Mouse (Mus musculus): ENCODE measurements around the gene Gfy. TPM values are rescaled to one million over a fixed set of nuclear protein-coding genes. Genes with fewer than 3 reads are reported as not detected.
"Not testable (repeated sequence)": the region's sequence is repeated elsewhere in the genome, so short reads cannot be mapped to it uniquely, and the experiment has no call there.

Gene Gfy
- polyA plus RNA-seq, 1 experiment from 2014 or later, result not detected

DNA sequence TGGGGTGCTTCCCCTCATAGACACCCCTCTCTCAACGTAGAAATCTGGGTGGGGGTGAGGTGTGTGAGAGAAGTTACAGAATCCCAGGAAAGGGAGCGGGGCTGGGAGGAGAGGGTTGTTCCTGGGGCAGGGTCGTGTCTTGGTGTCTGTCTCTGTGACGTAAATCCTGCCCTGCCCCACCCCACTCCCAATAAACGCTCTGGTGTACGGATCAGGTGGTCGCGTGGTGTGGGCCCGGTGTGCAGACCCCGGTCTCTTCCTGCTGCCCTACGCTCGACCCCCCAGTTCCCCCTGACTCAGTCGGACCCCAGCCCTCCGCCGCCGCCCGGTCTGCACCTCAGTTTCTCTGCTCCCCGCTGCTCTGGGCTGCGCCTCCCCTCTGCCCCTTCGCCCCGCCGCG is 3.4 kb downstream of the Gfy start:
- H3K27me3 ChIP-seq, result peaks cover 97% of the 10 kb centered on the region
- no peaks in the 10 kb centered on the region for H3K36me3 ChIP-seq
- H3K4me1 ChIP-seq, result peaks cover 17% of the 10 kb centered on the region
- no peak for ATAC-seq (ENCODE audit: low FRiP score, low read depth)
- H3K9ac ChIP-seq, result peak overlapping the region; percentile 39; the same call in 1 of the 2 replicates
- H3K4me2 ChIP-seq (replicated peaks), result peak overlapping the region; percentile 56
- 3% methylated on average over 23 of the region's 23 CpGs for WGBS
- no peak overlapping the region for H3K27ac ChIP-seq
- H3K4me3 ChIP-seq, result peak overlapping the region; percentile 29
- H3K9me3 ChIP-seq, result 0 out of 2 replicates have a peak, but pooled peaks cover 4% of the 10 kb centered on the region

DNA sequence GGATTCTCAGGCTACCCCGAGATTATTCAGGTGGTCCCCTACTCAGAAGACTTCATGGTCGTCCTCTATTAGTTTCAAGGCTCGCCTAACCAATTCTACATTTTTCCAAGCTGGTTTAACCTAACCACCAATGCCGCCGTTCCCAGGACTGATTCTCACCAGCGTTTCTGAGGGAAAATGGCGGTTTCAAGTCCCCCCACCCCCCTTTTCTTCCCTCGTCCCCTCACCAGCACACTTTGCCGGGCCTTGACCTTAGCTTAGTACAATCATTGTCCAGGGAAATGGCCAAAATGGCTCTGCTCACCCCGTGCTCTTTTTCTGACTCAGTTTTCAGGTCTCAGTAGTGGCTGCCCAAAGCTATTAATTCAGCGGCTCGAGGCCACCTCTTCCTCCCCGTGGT is 4.0 kb downstream of the Gfy start:
- no peak for ATAC-seq (ENCODE audit: low FRiP score, low read depth)
- H3K9me3 ChIP-seq, result peaks cover 8% of the 10 kb centered on the region
- H3K27ac ChIP-seq, result no peak overlapping the region
- H3K9ac ChIP-seq, result no peak overlapping the region
- no peak overlapping the region for H3K4me3 ChIP-seq
- 2% methylated on average over 13 of the region's 13 CpGs for WGBS
- peaks cover 97% of the 10 kb centered on the region for H3K27me3 ChIP-seq
- H3K36me3 ChIP-seq, result no peaks in the 10 kb centered on the region
- H3K4me1 ChIP-seq, result peaks cover 15% of the 10 kb centered on the region
- H3K4me2 ChIP-seq (replicated peaks), result no peak overlapping the region

- no peak for ATAC-seq (ENCODE audit: low FRiP score, low read depth)
- peaks cover 15% of the 10 kb centered on the region for H3K4me1 ChIP-seq
- no peak overlapping the region; the same call in 1 of the 2 replicates for H3K9ac ChIP-seq
- H3K4me3 ChIP-seq, result 0 out of 2 replicates have a peak overlapping the region, but pooled peaks have one; percentile 10
- peaks cover 15% of the 10 kb centered on the region for H3K9me3 ChIP-seq
- H3K27me3 ChIP-seq, result peaks cover 97% of the 10 kb centered on the region
- H3K27ac ChIP-seq, result no peak overlapping the region
- 5% methylated on average over 29 of the region's 29 CpGs for WGBS
- H3K4me2 ChIP-seq (replicated peaks), result peak overlapping the region; percentile 38; the same call in 1 of the 2 replicates
- H3K36me3 ChIP-seq, result no peaks in the 10 kb centered on the region
These were observed 4.6 kb downstream of the Gfy start for GRCm38 (mm10) chr7:45174567-45175280.

DNA sequence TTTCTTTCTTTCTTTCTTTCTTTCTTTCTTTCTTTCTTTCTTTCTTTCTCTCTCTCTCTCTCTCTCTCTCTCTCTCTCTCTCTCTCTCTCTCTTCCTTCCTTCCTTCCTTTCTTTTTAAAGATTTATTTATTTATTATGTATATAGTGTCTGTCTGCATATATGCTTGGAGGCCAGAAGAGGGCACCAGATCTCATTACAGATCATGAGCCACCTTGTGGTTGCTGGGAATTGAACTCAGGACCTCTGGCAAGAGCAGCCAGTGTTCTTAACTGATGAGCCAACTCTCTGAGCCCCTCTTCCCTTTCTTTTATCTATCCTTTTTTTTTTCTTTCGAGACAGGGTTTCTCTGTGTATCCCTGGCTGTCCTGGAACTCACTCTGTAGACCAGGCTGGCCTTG is 5.6 kb downstream of the Gfy start:
- not testable (repeated sequence) for H3K9ac ChIP-seq; H3K4me3 ChIP-seq; H3K4me2 ChIP-seq (replicated peaks); ATAC-seq (ENCODE audit: low FRiP score, low read depth); H3K27ac ChIP-seq; H3K36me3 ChIP-seq
- H3K4me1 ChIP-seq, result peaks cover 15% of the 10 kb centered on the region
- peaks cover 24% of the 10 kb centered on the region for H3K9me3 ChIP-seq
- WGBS, result 58% methylated on average over 1 of the region's 1 CpGs
- peaks cover 97% of the 10 kb centered on the region for H3K27me3 ChIP-seq

- no peak overlapping the region for H3K4me3 ChIP-seq
- H3K27me3 ChIP-seq, result peaks cover 97% of the 10 kb centered on the region
- 59% methylated on average over 7 of the region's 7 CpGs for WGBS
- H3K9ac ChIP-seq, result no peak overlapping the region
- peaks cover 15% of the 10 kb centered on the region for H3K4me1 ChIP-seq
- no peaks in the 10 kb centered on the region for H3K36me3 ChIP-seq
- peaks cover 27% of the 10 kb centered on the region for H3K9me3 ChIP-seq
- H3K4me2 ChIP-seq (replicated peaks), result no peak overlapping the region
- ATAC-seq (ENCODE audit: low FRiP score, low read depth), result no peak
- no peak overlapping the region for H3K27ac ChIP-seq
These were observed 6.4 kb downstream of the Gfy start for GRCm38 (mm10) chr7:45172974-45173373.

DNA sequence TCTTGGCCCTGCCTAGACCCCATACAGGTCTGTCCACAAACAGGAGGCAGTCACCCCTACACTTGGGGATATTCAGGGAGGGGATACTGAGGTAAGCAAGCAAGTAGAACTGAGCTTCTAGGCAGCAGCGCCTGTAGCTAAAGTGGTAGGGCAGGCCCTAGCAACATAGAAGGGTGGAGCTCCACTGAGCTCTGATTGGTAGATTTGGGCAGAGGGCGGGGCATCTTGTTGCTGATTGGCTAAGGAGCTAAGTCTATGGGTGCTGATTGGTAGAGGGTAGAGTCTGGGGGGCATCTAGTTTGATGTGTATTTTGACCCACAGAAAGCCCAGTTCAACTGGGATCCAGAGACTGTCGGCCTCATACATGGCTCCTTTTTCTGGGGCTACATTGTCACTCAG is 9.9 kb downstream of the Gfy start:
- no peak for ATAC-seq (ENCODE audit: low FRiP score, low read depth)
- WGBS, result 88% methylated on average over 3 of the region's 3 CpGs
- peaks cover 97% of the 10 kb centered on the region for H3K27me3 ChIP-seq

DNA sequence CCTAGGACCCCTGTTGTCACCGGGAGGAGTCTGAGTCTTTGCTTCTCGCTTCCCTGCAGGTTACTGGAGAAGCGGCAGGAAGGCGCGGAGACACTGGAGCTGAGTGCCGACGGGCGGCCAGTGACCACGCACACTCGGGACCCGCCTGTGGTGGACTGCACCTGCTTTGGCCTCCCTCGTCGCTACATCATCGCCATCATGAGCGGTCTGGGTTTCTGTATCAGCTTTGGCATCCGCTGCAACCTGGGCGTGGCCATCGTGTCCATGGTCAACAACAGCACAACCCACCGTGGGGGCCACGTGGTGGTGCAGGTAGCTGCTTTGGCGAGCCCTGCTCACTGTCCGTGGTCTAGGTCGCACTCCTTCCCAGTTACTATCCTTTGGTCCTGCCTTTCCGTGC is 10.7 kb downstream of the Gfy start:
- peaks cover 97% of the 10 kb centered on the region for H3K27me3 ChIP-seq
- H3K36me3 ChIP-seq, result no peaks in the 10 kb centered on the region
- no peak for ATAC-seq (ENCODE audit: low FRiP score, low read depth)
- WGBS, result 6% methylated on average over 24 of the region's 24 CpGs
- H3K9me3 ChIP-seq, result peaks cover 23% of the 10 kb centered on the region
- H3K4me1 ChIP-seq, result peaks cover 5% of the 10 kb centered on the region
- 0 out of 2 replicates have a peak overlapping the region, but pooled peaks have one; percentile 7 for H3K4me3 ChIP-seq
- no peak overlapping the region for H3K4me2 ChIP-seq (replicated peaks)
- no peak overlapping the region for H3K9ac ChIP-seq
- H3K27ac ChIP-seq, result no peak overlapping the region

More for the DNA sequence above, 9.9 kb downstream of the Gfy start:
- H3K4me3 ChIP-seq, result no peak overlapping the region; the same call in 1 of the 2 replicates
- H3K27ac ChIP-seq, result no peak overlapping the region
- no peak overlapping the region for H3K9ac ChIP-seq
- H3K4me2 ChIP-seq (replicated peaks), result no peak overlapping the region
- no peaks in the 10 kb centered on the region for H3K36me3 ChIP-seq
- peaks cover 23% of the 10 kb centered on the region for H3K9me3 ChIP-seq
- H3K4me1 ChIP-seq, result peaks cover under 1% of the 10 kb centered on the region; the same call in 1 of the 2 replicates

GRCm38 (mm10) chr7:45167761-45168445 is 11.5 kb downstream of the Gfy start:
- H3K36me3 ChIP-seq, result no peaks in the 10 kb centered on the region
- WGBS, result 2% methylated on average over 19 of the region's 19 CpGs
- no peak overlapping the region for H3K4me2 ChIP-seq (replicated peaks)
- peaks cover 23% of the 10 kb centered on the region for H3K9me3 ChIP-seq
- H3K4me3 ChIP-seq, result no peak overlapping the region
- peaks cover 100% of the 10 kb centered on the region for H3K27me3 ChIP-seq
- H3K4me1 ChIP-seq, result peaks cover 6% of the 10 kb centered on the region
- no peak for ATAC-seq (ENCODE audit: low FRiP score, low read depth)
- no peak overlapping the region for H3K27ac ChIP-seq
- H3K9ac ChIP-seq, result no peak overlapping the region

DNA sequence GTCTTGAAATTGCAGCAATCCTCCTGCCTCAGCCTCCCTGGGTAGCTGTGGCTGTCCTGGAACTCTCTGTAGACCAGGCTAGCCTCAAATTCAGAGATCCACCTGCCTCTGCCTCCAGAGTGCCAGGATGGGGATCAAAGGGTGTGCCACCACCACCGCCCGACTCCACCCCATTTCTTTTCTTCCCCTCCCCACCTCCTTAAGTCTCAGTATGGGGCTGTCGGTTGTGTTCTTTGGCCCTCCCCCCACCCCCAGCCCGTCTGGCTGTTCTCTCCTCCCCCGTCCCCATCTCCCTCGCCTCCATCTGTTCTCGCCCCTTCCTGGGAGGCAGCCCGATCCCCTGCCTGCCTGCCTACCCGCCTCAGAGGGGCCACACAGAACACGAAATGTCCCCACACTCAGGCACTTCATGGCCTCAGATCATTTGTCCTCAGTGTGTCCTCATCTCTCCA is 12.4 kb downstream of the Gfy start:
- Histone ChIP-seq H3K36me3 (no peaks in the 10 kb centered on the region), H3K27me3 (peaks cover 97% of the 10 kb centered on the region), H3K9ac (no peak overlapping the region), H3K4me2 (replicated peaks) (no peak overlapping the region), H3K4me1 (peaks cover 13% of the 10 kb centered on the region), H3K9me3 (peaks cover 23% of the 10 kb centered on the region), H3K4me3 (no peak overlapping the region), H3K27ac (no peak overlapping the region)
- ATAC-seq (ENCODE audit: low FRiP score, low read depth), result no peak
- 15% methylated on average over 10 of the region's 10 CpGs for WGBS

GRCm38 (mm10) chr7:45165701-45166100 is 13.7 kb downstream of the Gfy start:
- WGBS, result 46% methylated on average over 11 of the region's 11 CpGs
- no peak for ATAC-seq (ENCODE audit: low FRiP score, low read depth)
- Histone ChIP-seq H3K4me3 (no peak overlapping the region), H3K9me3 (peaks cover 22% of the 10 kb centered on the region), H3K4me2 (replicated peaks) (no peak overlapping the region), H3K27me3 (peaks cover 84% of the 10 kb centered on the region), H3K36me3 (0 out of 2 replicates have a peak, but pooled peaks cover 3% of the 10 kb centered on the region), H3K9ac (no peak overlapping the region), H3K27ac (no peak overlapping the region), H3K4me1 (peaks cover 13% of the 10 kb centered on the region)

GRCm38 (mm10) chr7:45164833-45165232 is 14.5 kb downstream of the Gfy start:
- peaks cover 11% of the 10 kb centered on the region for H3K36me3 ChIP-seq
- H3K4me1 ChIP-seq, result peaks cover 13% of the 10 kb centered on the region
- no peak overlapping the region for H3K4me3 ChIP-seq
- H3K9ac ChIP-seq, result no peak overlapping the region
- no peak overlapping the region for H3K4me2 ChIP-seq (replicated peaks)
- H3K27me3 ChIP-seq, result peaks cover 75% of the 10 kb centered on the region
- H3K9me3 ChIP-seq, result peaks cover 13% of the 10 kb centered on the region
- no peak for ATAC-seq (ENCODE audit: low FRiP score, low read depth)
- WGBS, result 67% methylated on average over 5 of the region's 5 CpGs
- H3K27ac ChIP-seq, result no peak overlapping the region

GRCm38 (mm10) chr7:45163735-45164490 is 15.5 kb downstream of the Gfy start, which contains the start of gene Slc17a7:
Gene Slc17a7 (plus strand): TSS chr7:45163949.
- peak within 1 kb of the TSS; percentile 73 for H3K4me2 ChIP-seq (replicated peaks)
- peaks cover 4% of the 10 kb centered on the region; the same call in 1 of the 2 replicates for H3K9me3 ChIP-seq
- no peak for ATAC-seq (ENCODE audit: low FRiP score, low read depth)
- no peak within 1 kb of the TSS for H3K27ac ChIP-seq
- 2% methylated on average over 34 of the region's 41 CpGs for WGBS
- H3K36me3 ChIP-seq, result peaks cover 20% of the 10 kb centered on the region
- H3K4me1 ChIP-seq, result peaks cover 13% of the 10 kb centered on the region
- peak within 1 kb of the TSS; percentile 59 for H3K9ac ChIP-seq
- peak within 1 kb of the TSS; percentile 47 for H3K4me3 ChIP-seq
- peaks cover 66% of the 10 kb centered on the region for H3K27me3 ChIP-seq
